20 mouse cellular contexts compared by ENCODE assay signal in genomic region chr5:106671893-106672292, GRCm38 (mm10). TPM values are rescaled to one million over a fixed set of nuclear protein-coding genes. Genes with fewer than 3 reads are reported as not detected.
DNase-seq lines count a peak whose midpoint lies in the region; ATAC-seq and TF ChIP-seq lines count a peak whose summit lies in the region.
"Had no signal": no experiment of that assay in that cellular context is flagged by ENCODE, and none has a peak within 500 bp of the region (broad histone marks: within the 10 kb centered on the region; RNA-seq: fewer than 3 reads in every experiment).

No protein-coding gene starts in this region.

- H3K27me3 ChIP-seq in heart, embryonic 13.5 days (replicated peaks), result no peaks in the 10 kb centered on the region
- no peaks in the 10 kb centered on the region for H3K27me3 ChIP-seq in heart, embryonic 10.5 days (ENCODE audit: insufficient read depth, poor library complexity, severe bottlenecking)
- no peaks in the 10 kb centered on the region for H3K27me3 ChIP-seq in liver, embryonic 12.5 days (replicated peaks)
- H3K27me3 ChIP-seq in liver, embryonic 11.5 days (replicated peaks; ENCODE audit: control insufficient read depth, insufficient read depth, low read length), result no peaks in the 10 kb centered on the region
- H3K27me3 ChIP-seq in stomach, embryonic 16.5 days (ENCODE audit: control insufficient read depth, insufficient read depth, low read length), result no peaks in the 10 kb centered on the region
- H3K27me3 ChIP-seq in stomach, postnatal 0 days (ENCODE audit: control insufficient read depth, insufficient read depth, low read length), result no peaks in the 10 kb centered on the region
- no peaks in the 10 kb centered on the region for H3K27me3 ChIP-seq in forebrain, embryonic 14.5 days (replicated peaks; ENCODE audit: control insufficient read depth, insufficient read depth, low read length)
- H3K27me3 ChIP-seq: limb, embryonic 12.5 days had no signal

- H3K9me3 ChIP-seq in heart, embryonic 13.5 days, result no peaks in the 10 kb centered on the region
- H3K9me3 ChIP-seq in heart, embryonic 10.5 days, result no peaks in the 10 kb centered on the region
- no peaks in the 10 kb centered on the region for H3K9me3 ChIP-seq in liver, embryonic 12.5 days (replicated peaks)
- no peaks in the 10 kb centered on the region for H3K9me3 ChIP-seq in liver, embryonic 11.5 days (ENCODE audit: control insufficient read depth, low read length)
- H3K9me3 ChIP-seq in stomach, embryonic 16.5 days (replicated peaks; ENCODE audit: control insufficient read depth, low read length), result no peaks in the 10 kb centered on the region
- no peaks in the 10 kb centered on the region for H3K9me3 ChIP-seq in stomach, postnatal 0 days (ENCODE audit: control insufficient read depth, low read length)
- no peaks in the 10 kb centered on the region for H3K9me3 ChIP-seq in forebrain, embryonic 14.5 days (replicated peaks; ENCODE audit: control insufficient read depth, low read length)
- H3K9me3 ChIP-seq: hindbrain, embryonic 10.5 days; limb, embryonic 12.5 days had no signal

- no peak for TF ChIP-seq CTCF in stomach, postnatal 0 days (IDR thresholded peaks at IDR 0.05; ENCODE audit: low read depth)

- no peak overlapping the region for H3K4me3 ChIP-seq in heart, embryonic 13.5 days
- H3K4me3 ChIP-seq in heart, embryonic 10.5 days, result no peak overlapping the region
- no peak overlapping the region for H3K4me3 ChIP-seq in liver, embryonic 12.5 days
- no peak overlapping the region for H3K4me3 ChIP-seq in liver, embryonic 11.5 days (ENCODE audit: low read depth, low read length)
- H3K4me3 ChIP-seq in stomach, embryonic 16.5 days (replicated peaks; ENCODE audit: low read length), result no peak overlapping the region
- H3K4me3 ChIP-seq in stomach, postnatal 0 days (ENCODE audit: low read depth, low read length), result no peak overlapping the region
- H3K4me3 ChIP-seq in forebrain, embryonic 14.5 days (ENCODE audit: low read depth, low read length), result no peak overlapping the region
- H3K4me3 ChIP-seq: hindbrain, embryonic 10.5 days; limb, embryonic 12.5 days had no signal

- no peak for TF ChIP-seq EP300 in stomach, postnatal 0 days (optimal IDR thresholded peaks at IDR 0.05)

- H3K9ac ChIP-seq in heart, embryonic 13.5 days, result no peak overlapping the region
- H3K9ac ChIP-seq in liver, embryonic 12.5 days, result no peak overlapping the region
- no peak overlapping the region for H3K9ac ChIP-seq in liver, embryonic 11.5 days (ENCODE audit: low read depth, low read length)
- H3K9ac ChIP-seq in stomach, embryonic 16.5 days (ENCODE audit: low read length), result no peak overlapping the region
- H3K9ac ChIP-seq in stomach, postnatal 0 days (ENCODE audit: low read length), result no peak overlapping the region
- H3K9ac ChIP-seq in forebrain, embryonic 14.5 days (ENCODE audit: low read length), result no peak overlapping the region
- H3K9ac ChIP-seq: forebrain, postnatal 0 days; limb, embryonic 12.5 days had no signal

- WGBS in heart, embryonic 13.5 days, result 60% methylated on average over 3 of the region's 3 CpGs
- 73% methylated on average over 3 of the region's 3 CpGs for WGBS in heart, embryonic 10.5 days
- 65% methylated on average over 3 of the region's 3 CpGs for WGBS in liver, embryonic 12.5 days (ENCODE audit: insufficient replicate concordance)
- 68% methylated on average over 3 of the region's 3 CpGs for whole genome bisulfite sequencing in liver, embryonic 11.5 days
- WGBS in stomach, embryonic 16.5 days, result 55% methylated on average over 3 of the region's 3 CpGs
- WGBS in stomach, postnatal 0 days, result 50% methylated on average over 3 of the region's 3 CpGs
- 85% methylated on average over 3 of the region's 3 CpGs for WGBS in forebrain, embryonic 14.5 days

- ATAC-seq in heart, embryonic 13.5 days (ENCODE audit: extremely low read depth, insufficient number of reproducible peaks, low FRiP score, low TSS enrichment), result no peak
- ATAC-seq in liver, embryonic 12.5 days, result no peak
- ATAC-seq in liver, embryonic 11.5 days (replicated peaks; ENCODE audit: low FRiP score), result no peak
- ATAC-seq in stomach, embryonic 16.5 days (ENCODE audit: insufficient read depth, low FRiP score), result no peak
- ATAC-seq in stomach, postnatal 0 days (ENCODE audit: low FRiP score, low TSS enrichment), result no peak
- ATAC-seq in forebrain, embryonic 14.5 days, result no peak
- ATAC-seq: forebrain, postnatal 0 days had no signal

- H3K27ac ChIP-seq in heart, embryonic 13.5 days (replicated peaks), result peak overlapping the region; percentile 48; the same call in 1 of the 2 replicates
- H3K27ac ChIP-seq in heart, embryonic 10.5 days, result no peak overlapping the region
- 0 out of 2 replicates have a peak overlapping the region, but pooled peaks have one; percentile 4 for H3K27ac ChIP-seq in liver, embryonic 12.5 days
- no peak overlapping the region for H3K27ac ChIP-seq in liver, embryonic 11.5 days (ENCODE audit: low read depth, low read length)
- H3K27ac ChIP-seq in stomach, embryonic 16.5 days (ENCODE audit: low read length), result peak overlapping the region; percentile 3; the same call in 1 of the 2 replicates
- no peak overlapping the region for H3K27ac ChIP-seq in stomach, postnatal 0 days (replicated peaks)
- no peak overlapping the region for H3K27ac ChIP-seq in forebrain, embryonic 14.5 days (ENCODE audit: low read depth, low read length)
- H3K27ac ChIP-seq: hindbrain, embryonic 10.5 days; limb, embryonic 12.5 days had no signal

- peaks cover 26% of the 10 kb centered on the region for H3K36me3 ChIP-seq in heart, embryonic 13.5 days
- H3K36me3 ChIP-seq in heart, embryonic 10.5 days, result peaks cover 30% of the 10 kb centered on the region
- H3K36me3 ChIP-seq in liver, embryonic 12.5 days, result peaks cover 37% of the 10 kb centered on the region
- H3K36me3 ChIP-seq in liver, embryonic 11.5 days (ENCODE audit: control insufficient read depth, insufficient read depth, low read length), result peaks cover 14% of the 10 kb centered on the region; the same call in 1 of the 2 replicates
- H3K36me3 ChIP-seq in stomach, embryonic 16.5 days (ENCODE audit: control insufficient read depth, insufficient read depth, low read length), result no peaks in the 10 kb centered on the region
- no peaks in the 10 kb centered on the region for H3K36me3 ChIP-seq in stomach, postnatal 0 days (ENCODE audit: control insufficient read depth, insufficient read depth, low read length)
- H3K36me3 ChIP-seq in forebrain, embryonic 14.5 days (ENCODE audit: control insufficient read depth, insufficient read depth, low read length), result peaks cover 3% of the 10 kb centered on the region; the same call in 1 of the 2 replicates

- no peak overlapping the region for H3K4me2 ChIP-seq in heart, embryonic 13.5 days
- H3K4me2 ChIP-seq in liver, embryonic 12.5 days, result no peak overlapping the region
- no peak overlapping the region for H3K4me2 ChIP-seq in liver, embryonic 11.5 days
- H3K4me2 ChIP-seq in stomach, embryonic 16.5 days (ENCODE audit: low read depth, low read length), result no peak overlapping the region
- H3K4me2 ChIP-seq in stomach, postnatal 0 days (replicated peaks; ENCODE audit: low read depth), result no peak overlapping the region
- H3K4me2 ChIP-seq in forebrain, embryonic 14.5 days (ENCODE audit: low read length), result no peak overlapping the region
- H3K4me2 ChIP-seq: limb, embryonic 12.5 days; midbrain, embryonic 11.5 days had no signal

- H3K4me1 ChIP-seq in heart, embryonic 13.5 days, result peaks cover 23% of the 10 kb centered on the region
- peaks cover 6% of the 10 kb centered on the region; the same call in 1 of the 2 replicates for H3K4me1 ChIP-seq in heart, embryonic 10.5 days
- H3K4me1 ChIP-seq in liver, embryonic 12.5 days, result peaks cover 22% of the 10 kb centered on the region
- 0 out of 2 replicates have a peak, but pooled peaks cover 4% of the 10 kb centered on the region for H3K4me1 ChIP-seq in liver, embryonic 11.5 days (replicated peaks; ENCODE audit: control insufficient read depth, insufficient read depth, low read length)
- H3K4me1 ChIP-seq in stomach, embryonic 16.5 days (ENCODE audit: control insufficient read depth, insufficient read depth, low read length), result 0 out of 2 replicates have a peak, but pooled peaks cover 3% of the 10 kb centered on the region
- 0 out of 2 replicates have a peak, but pooled peaks cover 4% of the 10 kb centered on the region for H3K4me1 ChIP-seq in stomach, postnatal 0 days (replicated peaks; ENCODE audit: control insufficient read depth, insufficient read depth)
- no peaks in the 10 kb centered on the region for H3K4me1 ChIP-seq in forebrain, embryonic 14.5 days (ENCODE audit: control insufficient read depth, insufficient read depth, low read length)
- H3K4me1 ChIP-seq: hindbrain, embryonic 10.5 days; limb, embryonic 12.5 days had no signal

- DNase-seq in heart, embryonic 10.5 days (ENCODE audit: low spot score), result no peak
- no peak for DNase-seq in liver, embryonic 11.5 days (ENCODE audit: low spot score)
- no peak for DNase-seq in stomach, postnatal 0 days (ENCODE audit: low spot score)
- no peak for DNase-seq in forebrain, embryonic 14.5 days (ENCODE audit: low spot score)
- no peak for DNase-seq in thymus, postnatal 36 days
- DNase-seq: B cell, adult 2 months; cerebellum, adult 18-20 months; cerebellum, postnatal 25 days; embryo, embryonic 11 days; forebrain, postnatal 0 days; gastrocnemius, postnatal 36 days; kidney, adult 9 months; right cerebral cortex, postnatal 4 days; thymus, postnatal 14 days had no signal

RNA-seq across cellular contexts. Expression of gene Zfp644, which starts 25.2 kb away (rescaled TPM):
- 38.5 and 48.7 TPM in 2 replicates for polyA plus RNA-seq in heart, embryonic 13.5 days (2015; fragmentation: Nextera tagmentation; extraction: Ambion mirVana)
- polyA plus RNA-seq in heart, embryonic 10.5 days (2016; fragmentation: Nextera tagmentation; extraction: Ambion mirVana), result 48.5 and 58.6 TPM in 2 replicates
- 23.2 and 26.3 TPM in 2 replicates for polyA plus RNA-seq in liver, embryonic 12.5 days (2016; fragmentation: Nextera tagmentation; extraction: Ambion mirVana)
- polyA plus RNA-seq in liver, embryonic 11.5 days (2014; fragmentation: Nextera tagmentation; extraction: Ambion mirVana), result 36.6 and 44.4 TPM in 2 replicates
- 40.5 and 47.0 TPM in 2 replicates for polyA plus RNA-seq in stomach, embryonic 16.5 days (2015; fragmentation: Nextera tagmentation; extraction: Ambion mirVana)
- 34.1 and 37.6 TPM in 2 replicates for polyA plus RNA-seq in stomach, postnatal 0 days (2015; fragmentation: Nextera tagmentation; extraction: Ambion mirVana)
- 106 and 110 TPM in 2 replicates for polyA plus RNA-seq in forebrain, embryonic 14.5 days (2014; fragmentation: Nextera tagmentation; extraction: Ambion mirVana)

Comparison
In these comparisons a context has a peak if more than half of its experiments do, and no peak if none do; other contexts are left out.
1. H3K27ac ChIP-seq: peak in heart, embryonic 13.5 days (single experiment), liver, embryonic 12.5 days (single experiment) and stomach, embryonic 16.5 days (single experiment); none in heart, embryonic 10.5 days (single experiment), liver, embryonic 11.5 days (single experiment), stomach, postnatal 0 days (single experiment) and forebrain, embryonic 14.5 days (single experiment).